Mouse (Mus musculus) testis, postnatal 10 days (tissue): ENCODE measurements around the gene Lcn6.
"Not testable (repeated sequence)": the region's sequence is repeated elsewhere in the genome, so short reads cannot be mapped to it uniquely, and the experiment has no call there.

ENCODE experiments used
- DNase-seq: peaks from one replicate; pipeline ENCODE4 v3.0.0; 2021; ENCODE audit warnings: low spot score

Lcn6 gene

GRCm38 (mm10) chr2:25703706-25704105 lies 27.1 kb downstream of the Lcn6 start:
- DNase-seq: no peak

- peak; percentile 80 for DNase-seq
Measured at GRCm38 (mm10) chr2:25706643-25707481, 30.3 kb downstream of the Lcn6 start, which contains the start of gene Bmyc. Bmyc (plus strand) TSS chr2:25706739.

DNA sequence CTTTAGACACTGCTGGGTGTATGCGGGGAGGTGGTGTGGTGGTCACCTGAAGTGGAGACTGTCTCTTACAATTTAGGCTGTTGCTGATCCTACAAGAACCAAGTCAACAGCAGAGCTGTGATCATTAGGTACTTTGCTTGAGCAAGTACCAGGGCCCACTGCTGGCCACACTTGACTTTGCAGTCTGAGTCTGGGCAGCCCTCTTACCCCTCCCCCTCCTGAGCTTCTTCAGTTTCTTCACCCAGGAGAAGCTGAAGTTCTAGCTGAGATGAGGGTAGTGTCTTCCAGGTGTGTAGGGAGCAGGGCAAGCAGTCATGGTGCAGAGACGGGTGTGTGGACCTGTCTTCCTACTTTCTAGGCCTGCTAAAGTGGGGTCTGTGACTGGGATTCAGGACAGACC lies 31.5 kb downstream of the Lcn6 start:
- peak; percentile 66 for DNase-seq

DNA sequence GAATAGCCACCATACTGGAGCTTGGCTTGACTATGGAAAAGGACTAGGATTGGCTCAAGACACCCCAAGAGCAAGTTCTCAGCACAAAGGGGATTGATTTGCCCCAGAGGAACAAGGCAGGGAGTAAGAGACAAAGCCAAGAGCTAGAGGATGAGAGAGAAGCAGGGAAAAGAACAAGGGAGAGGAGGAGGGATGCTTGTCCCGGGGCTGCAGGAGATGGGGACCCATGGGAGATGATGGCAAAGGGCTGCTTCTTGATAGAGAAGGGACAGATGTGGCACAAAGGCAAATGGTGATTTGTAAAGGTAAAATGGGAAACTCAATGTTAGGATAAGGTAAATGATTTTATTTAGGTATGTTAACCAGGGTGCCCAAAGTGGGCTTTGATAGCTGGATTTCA lies 32.5 kb downstream of the Lcn6 start:
- DNase-seq: not testable (repeated sequence)

DNA sequence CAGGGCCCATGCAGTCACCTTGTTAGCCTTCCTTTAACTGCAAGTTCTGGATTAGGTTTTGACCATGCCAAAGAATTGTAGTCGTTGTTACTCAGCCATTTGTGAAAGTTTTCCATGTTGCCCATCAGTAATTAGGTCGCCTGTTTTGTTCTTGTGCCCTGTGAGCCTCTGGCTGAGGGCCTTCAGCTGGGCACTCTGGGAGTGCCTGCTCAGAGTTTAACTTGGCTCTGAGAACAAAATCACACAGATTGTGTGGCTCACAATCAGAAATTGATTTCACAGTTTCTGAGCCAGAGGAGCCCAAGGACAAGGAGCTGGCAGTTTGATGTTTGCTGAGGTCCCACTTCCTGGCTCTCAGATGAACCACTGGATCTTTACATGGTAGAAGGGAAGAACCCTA lies 33.2 kb downstream of the Lcn6 start:
- not testable (repeated sequence) for DNase-seq

DNA sequence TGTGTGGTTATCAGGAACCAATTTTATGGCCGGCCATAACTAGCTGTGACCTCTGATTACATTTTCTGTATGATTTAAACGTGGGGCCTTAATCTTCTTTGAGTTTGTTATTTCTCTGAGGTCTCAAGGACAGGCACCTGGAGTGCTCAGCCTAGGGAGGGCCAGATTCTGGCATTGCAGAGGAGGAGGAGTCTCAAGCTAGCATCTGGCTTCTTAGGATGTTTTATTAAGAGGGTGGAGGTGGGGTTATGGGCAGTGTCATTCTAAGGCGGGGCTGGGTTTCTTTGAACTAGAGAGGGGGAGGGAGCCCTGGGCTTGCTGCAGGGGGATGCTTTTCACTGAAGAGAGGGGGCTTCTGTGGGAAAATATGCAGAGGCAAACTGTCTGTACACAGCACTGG lies 35.1 kb downstream of the Lcn6 start:
- not testable (repeated sequence) for DNase-seq

DNA sequence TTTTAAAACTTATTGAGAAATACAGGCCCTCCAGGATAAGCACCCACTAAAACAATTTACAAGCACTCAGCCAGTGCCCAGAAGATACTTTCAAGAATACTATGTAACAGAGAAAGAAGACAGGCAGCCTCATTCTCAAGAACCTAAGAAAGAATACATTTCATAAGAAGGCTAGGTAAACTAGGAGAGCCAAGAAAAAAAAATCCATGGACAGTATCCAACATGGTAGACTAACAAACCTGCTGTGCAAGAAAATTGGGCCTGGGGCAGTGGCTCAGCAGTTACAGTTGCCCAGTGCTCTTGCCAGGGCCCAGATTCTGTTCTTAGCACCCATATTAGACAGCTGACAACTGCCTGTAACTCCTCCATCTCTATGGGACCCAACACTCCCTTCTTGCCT lies 40.6 kb downstream of the Lcn6 start:
- DNase-seq: peak; percentile 7
